Mouse (Mus musculus) liver, embryonic 14.5 days (tissue): Measurements from ENCODE around the gene Dguok. TPM values are rescaled to one million over a fixed set of nuclear protein-coding genes. Genes with fewer than 3 reads are reported as not detected.

Experiments used
- ATAC-seq: fragments of 200-750 bp; cut with Nextera tagmentation; 2 replicates; pipeline ENCODE4 v1.8.0; 2017; ENCODE audit warnings: moderate number of reproducible peaks, mild to moderate bottlenecking, moderate library complexity; ENCODE audit not compliant: insufficient read depth
- DNase-seq, 3 experiments: peaks; one replicate each; pipeline ENCODE4 v3.0.0-alpha.2; 2012 to 2013; ENCODE audit warnings: low read depth in 3 of 3, low spot score in 3 of 3
- H3K27ac ChIP-seq: fragments of 300-500 bp; sonication (generic); 2 replicates; pipeline ENCODE4 v1.5.1; 2014; ENCODE audit warnings: moderate library complexity, mild to moderate bottlenecking, control low read depth, inconsistent platforms
- H3K27me3 ChIP-seq: fragments of 300-500 bp; sonication (generic); 2 replicates; pipeline ENCODE4 v1.6.1; 2014; ENCODE audit warnings: mild to moderate bottlenecking, low read length, moderate library complexity; ENCODE audit not compliant: control insufficient read depth, insufficient read depth
- H3K36me3 ChIP-seq: fragments of 300-500 bp; sonication (generic); replicated peaks from 2 replicates; pipeline ENCODE4 v1.6.1; 2014; ENCODE audit warnings: low read depth; ENCODE audit not compliant: control insufficient read depth, insufficient read depth
- H3K4me1 ChIP-seq, 2 experiments: fragments of 200-500 bp in 1 of 2; fragments of 300-500 bp in 1 of 2; sonication (generic) in 1 of 2; replicated peaks; 2 replicates each; pipeline ENCODE4 v1.6.1; 2012 to 2014; ENCODE audit warnings: antibody characterized with exemption in 1 of 2, inconsistent platforms in 1 of 2, low read length in 1 of 2; ENCODE audit not compliant: control insufficient read depth in 2 of 2, insufficient read depth in 2 of 2
- H3K4me2 ChIP-seq: fragments of 300-500 bp; sonication (generic); 2 replicates; pipeline ENCODE4 v1.6.1; 2014; ENCODE audit warnings: low read depth, mild to moderate bottlenecking, control low read depth, moderate library complexity
- H3K4me3 ChIP-seq, 2 experiments: fragments of 200-500 bp in 1 of 2; fragments of 300-500 bp in 1 of 2; sonication (generic) in 1 of 2; 2 replicates each; pipeline ENCODE4 v1.5.1; 2012 to 2014; ENCODE audit warnings: low read depth in 2 of 2, low read length in 2 of 2, mild to moderate bottlenecking in 2 of 2, control low read depth in 1 of 2, inconsistent platforms in 1 of 2, moderate library complexity in 1 of 2; ENCODE audit not compliant: insufficient read depth in 1 of 2
- H3K9ac ChIP-seq: fragments of 300-500 bp; sonication (generic); replicated peaks from 2 replicates; pipeline ENCODE4 v1.6.1; 2014; ENCODE audit warnings: mild to moderate bottlenecking, control low read depth, moderate library complexity
- H3K9me3 ChIP-seq: fragments of 300-500 bp; sonication (generic); 2 replicates; pipeline ENCODE4 v1.6.1; 2016; ENCODE audit warnings: low read length, mixed read lengths; ENCODE audit not compliant: control insufficient read depth
- CTCF ChIP-seq: IDR thresholded peaks from 2 replicates; pipeline ENCODE4 v1.5.1; 2016; ENCODE audit warnings: antibody characterized with exemption, low read depth, control low read depth
- EP300 ChIP-seq: IDR thresholded peaks from 2 replicates; pipeline ENCODE4 v1.6.1; 2016; ENCODE audit warnings: antibody characterized with exemption, low read depth
- WGBS: fragments of 180-500 bp; shearing (Covaris S2); extraction: QIAGEN DNeasy Blood & Tissue Kit; methylation state at CpG from one replicate; pipeline ENCODE4 v1.1.7; 2014; ENCODE audit not compliant: insufficient replicate concordance; 5-methylcytosine and 5-hydroxymethylcytosine counted together
- polyA plus RNA-seq, 2 experiments: library from polyadenylated mRNA; depleted of rRNA in 1 of 2; stranded (reverse) in 1 of 2; unstranded in 1 of 2; fragments of >200 nt; fragmentation: Nextera tagmentation in 1 of 2; extraction: Ambion mirVana in 1 of 2; gene quantifications; 2 replicates each; pipeline versions ENCODE4 v1.2.1 to v1.2.3; 2012 to 2014

The Dguok gene
- polyA plus RNA-seq, 2 experiments: 16.8 to 21.6 TPM

GRCm38 (mm10) chr6:83459034-83459644, 47.6 kb downstream of the Dguok start, which contains the start of gene Tet3:
Gene Tet3 (minus strand): TSS chr6:83459084.
- WGBS: 35% methylated on average over 4 of the region's 4 CpGs
- DNase-seq (no peak), ATAC-seq (no peak)
- Histone ChIP-seq H3K4me1 (peaks cover 18 to 28% of the 10 kb centered on the region in 2 experiments), H3K4me2 (no peak within 1 kb of the TSS), H3K9me3 (no peaks in the 10 kb centered on the region), H3K27ac (no peak within 1 kb of the TSS), H3K27me3 (no peaks in the 10 kb centered on the region), H3K36me3 (no peaks in the 10 kb centered on the region), H3K4me3 (no peak within 1 kb of the TSS), H3K9ac (no peak within 1 kb of the TSS)
- TF ChIP-seq EP300: no peak
- no peak for TF ChIP-seq CTCF

GRCm38 (mm10) chr6:83456984-83457810, 49.6 kb downstream of the Dguok start:
- Histone ChIP-seq H3K4me2 (peak overlapping the region; percentile 98), H3K36me3 (no peaks in the 10 kb centered on the region), H3K27ac (peak overlapping the region; percentile 63; the same call in 1 of the 2 replicates), H3K9me3 (no peaks in the 10 kb centered on the region), H3K4me3 (peak overlapping the region; percentile 53 to 81), H3K27me3 (no peaks in the 10 kb centered on the region), H3K9ac (peak overlapping the region; percentile 80), H3K4me1 (peaks cover 26 to 38% of the 10 kb centered on the region in 2 experiments)
- DNase-seq (no peak), ATAC-seq (peak; percentile 24)
- no peak for TF ChIP-seq CTCF
- TF ChIP-seq EP300: no peak
- WGBS: 5% methylated on average over 33 of the region's 33 CpGs

- no peaks in the 10 kb centered on the region for H3K9me3 ChIP-seq
- H3K36me3 ChIP-seq: no peaks in the 10 kb centered on the region
- TF ChIP-seq EP300 (no peak), CTCF (peak; percentile 4; the same call in 1 of the 2 replicates)
- no peaks in the 10 kb centered on the region for H3K27me3 ChIP-seq
- WGBS: 1% methylated on average over 93 of the region's 105 CpGs
- H3K9ac ChIP-seq: peak overlapping the region; percentile 80
- peak overlapping the region; percentile 63 for H3K27ac ChIP-seq
- peaks cover 34 to 46% of the 10 kb centered on the region in 2 experiments for H3K4me1 ChIP-seq
- peak in 1 of 3 experiments; percentile 46 for DNase-seq
- ATAC-seq: peak; percentile 76
- H3K4me3 ChIP-seq: peak overlapping the region; percentile 53 to 81
- H3K4me2 ChIP-seq: peak overlapping the region; percentile 98
Observed at GRCm38 (mm10) chr6:83456131-83456983, 50.4 kb downstream of the Dguok start.

GRCm38 (mm10) chr6:83455328-83456130, 51.2 kb downstream of the Dguok start:
- WGBS: 1% methylated on average over 41 of the region's 41 CpGs
- peak overlapping the region; percentile 63 for H3K27ac ChIP-seq
- H3K27me3 ChIP-seq: no peaks in the 10 kb centered on the region
- H3K4me3 ChIP-seq: peak overlapping the region; percentile 53 to 81
- no peaks in the 10 kb centered on the region for H3K9me3 ChIP-seq
- peak overlapping the region; percentile 80 for H3K9ac ChIP-seq
- ATAC-seq (peak; percentile 21; the same call in 1 of the 2 replicates), DNase-seq (no peak)
- peak overlapping the region; percentile 98 for H3K4me2 ChIP-seq
- H3K36me3 ChIP-seq: no peaks in the 10 kb centered on the region
- TF ChIP-seq EP300: no peak
- no peak for TF ChIP-seq CTCF
- H3K4me1 ChIP-seq: peaks cover 43 to 52% of the 10 kb centered on the region in 2 experiments
